ENCODE assay signal across 8 mouse cellular contexts in genomic region chr3:87408171-87408570, GRCm38 (mm10). TPM values are rescaled to one million over a fixed set of nuclear protein-coding genes. Genes with fewer than 3 reads are reported as not detected.
DNase-seq lines count a peak whose midpoint lies in the region; ATAC-seq and TF ChIP-seq lines count a peak whose summit lies in the region.

No protein-coding gene starts in this region.

- WGBS in heart, embryonic 12.5 days: 17% methylated on average over 4 of the region's 4 CpGs
- 12% methylated on average over 4 of the region's 4 CpGs for WGBS in lung, postnatal 0 days

- H3K4me2 ChIP-seq in heart, embryonic 12.5 days: no peak overlapping the region
- H3K4me2 ChIP-seq in lung, postnatal 0 days (replicated peaks; ENCODE audit: low read depth, low read length): no peak overlapping the region

- H3K4me3 ChIP-seq in heart, embryonic 12.5 days: no peak overlapping the region
- H3K4me3 ChIP-seq in lung, postnatal 0 days (ENCODE audit: low read depth, low read length): no peak overlapping the region

- H3K9ac ChIP-seq in heart, embryonic 12.5 days: no peak overlapping the region
- H3K9ac ChIP-seq in lung, postnatal 0 days (replicated peaks; ENCODE audit: low read depth): no peak overlapping the region

- DNase-seq in heart, postnatal 4 days: peak; percentile 30
- peak; percentile 85 for DNase-seq in CD4-positive, CD25-positive, alpha-beta regulatory T cell, adult 2 months (ENCODE audit: low read depth, low spot score)
- peak; percentile 30 for DNase-seq in c-Kit-positive CD71-positive TER-119-negative erythroid progenitor cells, embryonic 14.5 days (ENCODE audit: low read depth)
- DNase-seq in lung, postnatal 0 days (ENCODE audit: low spot score): peak; percentile 68
- DNase-seq in thymus, postnatal 0 days (ENCODE audit: low spot score): peak; percentile 77
- DNase-seq in layer of hippocampus, adult 18-20 months (ENCODE audit: low spot score in 2 of 2): no peak
- no peak for DNase-seq in right cerebral cortex, postnatal 36 days (ENCODE audit: low spot score in 2 of 2)

- no peaks in the 10 kb centered on the region for H3K9me3 ChIP-seq in heart, embryonic 12.5 days (replicated peaks)
- no peaks in the 10 kb centered on the region for H3K9me3 ChIP-seq in lung, postnatal 0 days (ENCODE audit: low read length)

- no peaks in the 10 kb centered on the region for H3K4me1 ChIP-seq in heart, embryonic 12.5 days (replicated peaks)
- no peaks in the 10 kb centered on the region for H3K4me1 ChIP-seq in lung, postnatal 0 days (ENCODE audit: insufficient read depth, low read depth, low read length)

- no peak for TF ChIP-seq EP300 in lung, postnatal 0 days (IDR thresholded peaks at IDR 0.05)

- ATAC-seq in heart, embryonic 12.5 days (ENCODE audit: insufficient number of reproducible peaks, low FRiP score): no peak
- peak; percentile 44; the same call in 1 of the 2 replicates for ATAC-seq in lung, postnatal 0 days

- no peak overlapping the region for H3K27ac ChIP-seq in heart, embryonic 12.5 days (ENCODE audit: poor library complexity, severe bottlenecking)
- no peak overlapping the region for H3K27ac ChIP-seq in lung, postnatal 0 days (ENCODE audit: low read length)

- H3K27me3 ChIP-seq in heart, embryonic 12.5 days (replicated peaks): peaks cover 3% of the 10 kb centered on the region
- H3K27me3 ChIP-seq in lung, postnatal 0 days (replicated peaks; ENCODE audit: insufficient read depth, low read length): no peaks in the 10 kb centered on the region

- no peaks in the 10 kb centered on the region for H3K36me3 ChIP-seq in heart, embryonic 12.5 days
- no peaks in the 10 kb centered on the region for H3K36me3 ChIP-seq in lung, postnatal 0 days (ENCODE audit: insufficient read depth, low read length)

- peak; percentile 52 for TF ChIP-seq CTCF in lung, postnatal 0 days (IDR thresholded peaks at IDR 0.05)

RNA-seq across cellular contexts. Expression of gene Fcrl5, which starts 27.4 kb away (rescaled TPM):
- total RNA-seq in heart, postnatal 4 days (2021): not detected
- not detected in 2 replicates for polyA plus RNA-seq in heart, embryonic 12.5 days (2016; fragmentation: Nextera tagmentation; extraction: Ambion mirVana)
- not detected in 2 replicates for polyA plus RNA-seq in lung, postnatal 0 days (2015; fragmentation: Nextera tagmentation; extraction: Ambion mirVana)
- not detected in 2 replicates for polyA plus RNA-seq in thymus, postnatal 0 days (2015; fragmentation: Nextera tagmentation; extraction: Ambion mirVana)
- total RNA-seq in layer of hippocampus, adult 18-20 months (2021): not detected

RNA-seq across cellular contexts. Expression of gene Fcrl1, which starts 32.0 kb away (rescaled TPM):
- not detected for total RNA-seq in heart, postnatal 4 days (2021)
- 0.27 TPM in 1 of 2 replicates, not detected in the other for polyA plus RNA-seq in heart, embryonic 12.5 days (2016; fragmentation: Nextera tagmentation; extraction: Ambion mirVana)
- 0.35 and 0.60 TPM in 2 replicates for polyA plus RNA-seq in lung, postnatal 0 days (2015; fragmentation: Nextera tagmentation; extraction: Ambion mirVana)
- polyA plus RNA-seq in thymus, postnatal 0 days (2015; fragmentation: Nextera tagmentation; extraction: Ambion mirVana): 0.85 and 1.4 TPM in 2 replicates
- under 1 TPM; 0.17 to 0.41 TPM for total RNA-seq in layer of hippocampus, adult 18-20 months (2021)

RNA-seq across cellular contexts. Expression of gene Cd5l, which starts 50.5 kb away (rescaled TPM):
- total RNA-seq in heart, postnatal 4 days (2021): under 1 TPM in 1 of 2 experiments, not detected in 1; 0.14 TPM
- polyA plus RNA-seq in heart, embryonic 12.5 days (2016; fragmentation: Nextera tagmentation; extraction: Ambion mirVana): 0.10 and 0.18 TPM in 2 replicates
- 0.25 and 0.27 TPM in 2 replicates for polyA plus RNA-seq in lung, postnatal 0 days (2015; fragmentation: Nextera tagmentation; extraction: Ambion mirVana)
- 0.22 and 0.44 TPM in 2 replicates for polyA plus RNA-seq in thymus, postnatal 0 days (2015; fragmentation: Nextera tagmentation; extraction: Ambion mirVana)
- not detected for total RNA-seq in layer of hippocampus, adult 18-20 months (2021)

Comparison
In these comparisons a context has a peak if more than half of its experiments do, and no peak if none do; other contexts are left out.
1. DNase-seq: peak in heart, postnatal 4 days (single experiment), CD4-positive, CD25-positive, alpha-beta regulatory T cell, adult 2 months (single experiment), c-Kit-positive CD71-positive TER-119-negative erythroid progenitor cells, embryonic 14.5 days (single experiment), lung, postnatal 0 days (single experiment) and thymus, postnatal 0 days (single experiment); none in layer of hippocampus, adult 18-20 months (0 of 2) and right cerebral cortex, postnatal 36 days (0 of 2).